Mouse (Mus musculus): ENCODE data around the gene Pglyrp2.

GRCm38 (mm10) chr17:32437106-32437505 lies 13.1 kb upstream of the Pglyrp2 start:
- no peak for TF ChIP-seq POLR2A (IDR thresholded peaks at IDR 0.05; ENCODE audit: low read depth, low read length)
- TF ChIP-seq CTCF (IDR thresholded peaks at IDR 0.05; ENCODE audit: extremely low read depth, insufficient read length, insufficient replicate concordance, low read depth, low read length): no peak
